Mouse (Mus musculus) brain, embryonic 18.5 days (tissue): Measurements from ENCODE around the gene Gm21936.
"Not testable (repeated sequence)": the region's sequence is repeated elsewhere in the genome, so short reads cannot be mapped to it uniquely, and the experiment has no call there.

Experiments
- DNase-seq: peaks from one replicate; pipeline ENCODE4 v3.0.0-alpha.2; 2012; ENCODE audit warnings: low read depth, low spot score

Gm21936 gene

DNA sequence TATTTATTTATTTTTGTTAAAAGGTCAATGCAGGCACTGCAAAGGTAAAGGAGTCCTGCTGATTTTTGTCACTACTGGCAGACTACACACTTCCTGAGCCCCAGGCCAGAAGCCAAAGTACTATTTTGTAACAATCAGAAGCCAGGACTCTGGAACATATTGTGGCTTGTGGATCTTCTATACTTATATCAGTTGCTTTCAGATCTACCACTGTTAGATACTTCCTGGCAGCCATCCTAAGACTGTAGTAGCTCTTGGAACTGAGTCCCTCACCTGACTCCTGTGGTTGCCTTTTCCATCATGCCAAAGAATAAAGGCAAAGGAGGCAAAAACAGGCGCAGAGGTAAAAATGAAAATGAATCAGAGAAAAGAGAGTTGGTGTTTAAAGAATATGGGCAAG lies at the start of gene Gm21936:
Gm21936 (plus strand) TSS at position 301 of the 400 bp plus-strand sequence.
- not testable (repeated sequence) for DNase-seq

- not testable (repeated sequence) for DNase-seq
Measured at GRCm38 (mm10) chr12:87775655-87776054, 19.7 kb upstream of the Gm21936 start, which contains the start of gene Gm21319. TSS of gene Gm21319 (minus strand) at chr12:87775755.

DNA sequence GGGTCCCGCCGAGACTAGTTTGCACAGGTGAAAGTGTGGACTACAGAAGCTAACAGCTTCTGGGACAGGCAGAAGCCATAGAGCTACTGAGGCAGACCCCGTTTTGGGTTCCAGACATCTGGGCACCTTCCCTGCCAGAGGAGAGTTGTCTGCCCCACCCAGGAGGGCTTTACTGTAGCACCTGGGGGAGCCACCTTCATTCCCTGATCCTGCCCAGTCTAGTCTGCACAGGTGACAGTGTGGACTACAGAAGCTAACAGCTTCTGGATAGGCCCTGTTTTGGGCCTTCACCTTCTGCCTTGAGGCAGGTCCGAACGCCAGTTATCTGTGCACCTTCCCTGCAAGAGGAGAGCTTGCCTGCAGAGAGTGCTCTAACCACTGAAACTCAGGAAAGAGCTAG lies 2.7 kb downstream of the Gm21936 start:
- DNase-seq: not testable (repeated sequence)

DNA sequence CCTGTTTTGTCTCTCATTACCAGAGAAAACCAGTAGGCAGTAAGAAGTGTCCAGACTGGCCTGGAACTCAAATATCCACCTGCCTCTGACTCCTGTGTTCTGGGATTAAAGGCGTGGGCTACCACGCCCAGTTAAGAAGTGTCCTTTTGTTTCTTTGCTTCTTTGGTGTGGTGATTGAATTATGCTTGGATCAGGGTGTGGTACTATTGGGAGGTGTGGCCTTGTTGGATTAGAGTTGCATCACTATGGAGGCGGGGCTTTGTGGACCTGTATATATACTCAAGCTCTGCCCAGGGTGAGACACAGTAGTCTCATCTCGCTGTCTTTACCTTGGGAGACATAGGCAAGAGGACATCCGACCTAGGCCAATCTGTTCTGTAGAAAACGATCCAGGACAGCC lies 21.0 kb downstream of the Gm21936 start, which contains the start of gene BB287469:
BB287469 (plus strand) TSS at position 301 of the 400 bp plus-strand sequence.
- DNase-seq: not testable (repeated sequence)

DNA sequence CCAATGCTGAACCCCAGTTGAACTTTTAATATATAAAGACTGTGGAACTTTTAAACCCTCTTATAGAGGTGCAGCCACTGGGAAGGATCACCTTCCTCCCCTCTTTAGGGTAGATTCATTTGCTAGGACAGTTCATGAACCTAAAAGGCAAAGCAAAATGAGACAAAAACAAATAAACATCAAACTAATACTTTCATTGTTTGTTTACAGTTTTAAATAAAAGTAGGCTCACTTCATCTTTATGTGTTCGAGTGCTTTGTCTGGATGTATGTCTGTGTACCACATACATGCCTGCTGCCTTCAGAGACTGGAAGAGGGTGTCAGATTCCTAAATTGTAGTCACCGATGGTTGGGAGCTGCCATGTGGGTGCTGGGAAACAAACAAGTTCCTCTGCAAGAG lies 46.9 kb downstream of the Gm21936 start, which contains the start of gene Gm2001:
Gm2001 (minus strand) TSS at position 101 of the 400 bp plus-strand sequence.
- DNase-seq: not testable (repeated sequence)
